Mouse (Mus musculus) G1E (cell line): ENCODE measurements around the gene Lyg2.

Experiments
- CTCF ChIP-seq: IDR thresholded peaks from 2 replicates; pipeline ENCODE4 v1.5.1; 2012; ENCODE audit warnings: low read depth, low read length, inconsistent platforms, mixed read lengths
- GATA1 ChIP-seq: IDR thresholded peaks from 2 replicates; pipeline ENCODE4 v1.6.1; 2012; ENCODE audit warnings: borderline replicate concordance, low read length, inconsistent platforms, mixed read lengths
- POLR2AphosphoS5 ChIP-seq: IDR thresholded peaks from 2 replicates; pipeline ENCODE4 v1.6.1; 2012; ENCODE audit warnings: low read depth, low read length, inconsistent platforms; ENCODE audit not compliant: insufficient replicate concordance
- TAL1 ChIP-seq: conservative IDR thresholded peaks from 2 replicates; pipeline ENCODE4 v1.6.1; 2012; ENCODE audit warnings: low read depth, low read length, inconsistent platforms, mixed read lengths

GRCm38 (mm10) chr1:37925971-37926370 is 9.7 kb upstream of the Lyg2 start:
- TF ChIP-seq CTCF (no peak), TAL1 (no peak), GATA1 (no peak), POLR2AphosphoS5 (no peak)
